Mouse (Mus musculus): ENCODE results near the gene Ddx10.

GRCm38 (mm10) chr9:53055306-53055705 lies 192.5 kb downstream of the Ddx10 start:
- TF ChIP-seq CTCF (conservative IDR thresholded peaks at IDR 0.05; ENCODE audit: insufficient read depth, insufficient read length, low read depth, low read length), result no peak
- no peak for TF ChIP-seq POLR2A (IDR thresholded peaks at IDR 0.05; ENCODE audit: low read depth, low read length)
